Mouse (Mus musculus) limb, embryonic 14.5 days (tissue): Measurements from ENCODE around the gene Arhgap17. TPM values are rescaled to one million over a fixed set of nuclear protein-coding genes. Genes with fewer than 3 reads are reported as not detected.

ENCODE experiments used
- ATAC-seq: fragments of 200-750 bp; cut with Nextera tagmentation; 2 replicates; pipeline ENCODE4 v1.8.0; 2017; ENCODE audit warnings: low read depth, moderate number of reproducible peaks, moderate TSS enrichment; ENCODE audit not compliant: low FRiP score
- DNase-seq: peaks from one replicate; pipeline ENCODE4 v3.0.0-alpha.2; 2015; ENCODE audit warnings: low spot score
- H3K27ac ChIP-seq: fragments of 300-500 bp; sonication (generic); replicated peaks from 2 replicates; pipeline ENCODE4 v1.5.1; 2014; ENCODE audit warnings: low read depth, mild to moderate bottlenecking, low read length, moderate library complexity, mixed read lengths
- H3K27me3 ChIP-seq: fragments of 300-500 bp; sonication (generic); 2 replicates; pipeline ENCODE4 v1.6.1; 2014; ENCODE audit warnings: low read length, mixed read lengths; ENCODE audit not compliant: control insufficient read depth, insufficient read depth
- H3K36me3 ChIP-seq: fragments of 300-500 bp; sonication (generic); 2 replicates; pipeline ENCODE4 v1.6.1; 2014; ENCODE audit warnings: mild to moderate bottlenecking, low read length, moderate library complexity, mixed read lengths; ENCODE audit not compliant: control insufficient read depth, insufficient read depth
- H3K4me1 ChIP-seq: fragments of 300-500 bp; sonication (generic); 2 replicates; pipeline ENCODE4 v1.6.1; 2014; ENCODE audit warnings: antibody characterized with exemption, low read length, mixed read lengths; ENCODE audit not compliant: control insufficient read depth, insufficient read depth
- H3K4me2 ChIP-seq: fragments of 300-500 bp; sonication (generic); replicated peaks from 2 replicates; pipeline ENCODE4 v1.6.1; 2014; ENCODE audit warnings: low read depth, mild to moderate bottlenecking, low read length, moderate library complexity; ENCODE audit not compliant: severe bottlenecking
- H3K4me3 ChIP-seq: fragments of 300-500 bp; sonication (generic); replicated peaks from 2 replicates; pipeline ENCODE4 v1.5.1; 2014; ENCODE audit warnings: low read length
- H3K9ac ChIP-seq: fragments of 300-500 bp; sonication (generic); 2 replicates; pipeline ENCODE4 v1.6.1; 2014; ENCODE audit warnings: mild to moderate bottlenecking, low read depth, low read length, moderate library complexity; ENCODE audit not compliant: severe bottlenecking
- H3K9me3 ChIP-seq: fragments of 300-500 bp; sonication (generic); 2 replicates; pipeline ENCODE4 v1.6.1; 2016; ENCODE audit warnings: low read length; ENCODE audit not compliant: control insufficient read depth
- POLR2A ChIP-seq: fragments of 200-500 bp; IDR thresholded peaks from 2 replicates; pipeline ENCODE4 v1.8.0; 2012; ENCODE audit warnings: inconsistent platforms, mild to moderate bottlenecking, moderate library complexity, borderline replicate concordance; ENCODE audit not compliant: insufficient read depth, insufficient read length; ENCODE audit errors: extremely low read depth
- WGBS: fragments of 180-500 bp; shearing (Covaris S2); extraction: QIAGEN DNeasy Blood & Tissue Kit; methylation state at CpG from one replicate; pipeline ENCODE4 v1.1.7; 2014; 5-methylcytosine and 5-hydroxymethylcytosine counted together
- polyA plus RNA-seq, 2 experiments: library from polyadenylated mRNA; depleted of rRNA in 1 of 2; stranded (reverse) in 1 of 2; unstranded in 1 of 2; fragments of >200 nt; fragmentation: Nextera tagmentation in 1 of 2; extraction: Ambion mirVana in 1 of 2; gene quantifications; 2 replicates each; pipeline versions ENCODE4 v1.2.1 to v1.2.3; 2012 to 2014

Arhgap17 gene
- polyA plus RNA-seq, 2 experiments: 26.1 to 39.5 TPM

DNA sequence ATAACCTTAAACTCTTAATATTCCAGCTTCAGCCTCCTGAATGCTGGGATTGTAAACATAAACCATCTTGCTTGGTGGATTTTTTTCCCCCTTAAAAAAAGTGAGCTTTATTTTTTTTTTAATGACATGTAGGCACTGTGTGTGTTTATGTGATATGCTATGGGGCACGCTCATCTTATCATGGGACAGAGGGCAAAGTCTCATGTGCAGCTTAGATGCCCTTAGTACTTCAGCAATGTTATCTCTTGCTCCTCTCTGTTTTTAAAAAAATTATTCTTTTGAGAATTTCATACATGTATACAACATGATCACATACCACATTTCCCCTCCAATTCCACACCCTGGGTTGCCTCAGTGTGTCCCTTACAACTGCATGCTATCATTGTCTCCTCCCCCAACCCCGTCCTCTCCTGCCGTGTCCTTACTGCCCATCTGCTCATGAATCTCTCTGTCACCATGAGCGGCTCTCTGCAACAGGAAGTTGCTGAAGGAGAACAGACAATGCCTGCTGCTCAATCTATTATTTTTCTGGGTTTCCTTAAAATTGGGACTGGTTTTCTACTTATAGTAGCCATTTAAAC lies 123.1 kb downstream of the Arhgap17 start:
- 58% methylated on average over 4 of the region's 4 CpGs for WGBS
- Histone ChIP-seq H3K27me3 (no peaks in the 10 kb centered on the region), H3K4me1 (no peaks in the 10 kb centered on the region), H3K9me3 (no peaks in the 10 kb centered on the region), H3K4me3 (no peak overlapping the region), H3K9ac (no peak overlapping the region), H3K27ac (no peak overlapping the region), H3K4me2 (no peak overlapping the region), H3K36me3 (no peaks in the 10 kb centered on the region)
- ATAC-seq (no peak), DNase-seq (no peak)
- no peak for TF ChIP-seq POLR2A

DNA sequence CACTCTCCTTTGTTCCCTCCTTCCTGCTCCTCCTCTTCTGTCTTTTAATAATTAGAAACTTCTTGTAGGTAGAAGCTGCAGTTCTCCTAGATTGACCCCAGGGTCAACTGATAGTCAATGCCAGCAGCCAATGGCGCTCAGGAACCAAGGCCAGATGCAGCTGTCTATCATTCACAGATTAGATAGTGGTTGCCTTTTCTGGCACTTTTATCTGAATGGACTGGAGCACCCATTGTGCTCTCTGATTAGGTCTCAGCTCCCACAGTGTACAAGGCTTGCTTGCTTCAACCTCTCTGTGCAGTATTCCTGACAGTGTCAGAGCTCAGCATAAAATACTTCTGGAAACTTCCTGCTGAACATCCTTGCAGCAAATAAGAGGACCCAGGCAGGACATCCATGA lies 124.9 kb downstream of the Arhgap17 start:
- no peaks in the 10 kb centered on the region for H3K36me3 ChIP-seq
- no peak overlapping the region for H3K4me2 ChIP-seq
- no peak overlapping the region for H3K9ac ChIP-seq
- no peaks in the 10 kb centered on the region for H3K9me3 ChIP-seq
- H3K4me3 ChIP-seq: no peak overlapping the region
- H3K4me1 ChIP-seq: no peaks in the 10 kb centered on the region
- ATAC-seq (no peak), DNase-seq (no peak)
- no peak for TF ChIP-seq POLR2A
- H3K27ac ChIP-seq: no peak overlapping the region
- WGBS: 90% methylated on average over 1 of the region's 1 CpGs
- no peaks in the 10 kb centered on the region for H3K27me3 ChIP-seq

DNA sequence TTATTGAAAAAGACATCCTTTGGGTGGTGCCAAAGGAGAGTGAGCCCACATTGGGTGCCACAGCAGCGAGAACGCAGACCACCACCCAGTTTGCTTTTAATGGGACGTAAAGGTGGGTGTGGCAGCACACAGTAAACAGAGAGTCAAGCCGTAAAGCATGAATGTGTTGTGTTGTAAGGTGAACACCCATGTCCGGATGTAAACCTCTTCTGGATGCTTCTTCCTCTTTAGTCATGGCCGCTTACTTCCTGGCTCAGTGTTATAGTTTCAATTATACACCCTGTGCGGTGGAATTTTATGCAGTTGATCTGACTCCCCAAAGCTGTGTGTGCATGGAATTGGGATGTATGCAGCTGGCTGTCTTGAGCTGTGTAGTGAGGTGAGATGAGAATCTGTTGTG lies 127.5 kb downstream of the Arhgap17 start:
- DNase-seq (no peak), ATAC-seq (no peak)
- Histone ChIP-seq H3K4me3 (no peak overlapping the region), H3K4me1 (no peaks in the 10 kb centered on the region), H3K9me3 (no peaks in the 10 kb centered on the region), H3K27me3 (no peaks in the 10 kb centered on the region), H3K4me2 (no peak overlapping the region), H3K36me3 (no peaks in the 10 kb centered on the region), H3K9ac (no peak overlapping the region), H3K27ac (no peak overlapping the region)
- no peak for TF ChIP-seq POLR2A
- WGBS: 76% methylated on average over 7 of the region's 7 CpGs

GRCm38 (mm10) chr7:123240064-123240463 lies 129.7 kb downstream of the Arhgap17 start:
- Histone ChIP-seq H3K9me3 (no peaks in the 10 kb centered on the region), H3K4me2 (no peak overlapping the region), H3K9ac (no peak overlapping the region), H3K27ac (no peak overlapping the region), H3K4me1 (no peaks in the 10 kb centered on the region), H3K27me3 (no peaks in the 10 kb centered on the region), H3K36me3 (no peaks in the 10 kb centered on the region), H3K4me3 (no peak overlapping the region)
- no peak for ATAC-seq
- WGBS: 76% methylated on average over 6 of the region's 6 CpGs
- no peak for DNase-seq
- TF ChIP-seq POLR2A: no peak

DNA sequence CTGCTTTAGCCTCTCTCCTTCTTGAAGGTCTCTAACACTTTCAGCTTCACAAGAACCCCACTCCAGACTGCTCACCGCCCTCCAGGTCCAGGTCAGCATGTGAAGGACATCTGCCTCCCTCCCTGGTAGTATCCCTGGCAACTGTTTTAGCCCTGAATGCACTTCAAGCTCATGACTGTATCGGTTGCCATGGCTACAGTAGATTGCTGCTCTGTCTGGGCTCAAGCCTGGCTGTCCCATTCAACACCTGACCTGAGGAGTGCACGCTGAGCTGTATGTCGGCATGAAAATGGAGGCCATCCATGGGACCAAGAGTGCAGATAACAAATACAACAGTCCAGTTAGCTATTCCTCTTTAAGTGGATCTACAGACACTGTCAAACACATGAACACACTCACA lies 131.1 kb downstream of the Arhgap17 start:
- no peaks in the 10 kb centered on the region for H3K36me3 ChIP-seq
- WGBS: 81% methylated on average over 4 of the region's 4 CpGs

GRCm38 (mm10) chr7:123235449-123235848 lies 134.3 kb downstream of the Arhgap17 start:
- H3K4me3 ChIP-seq: no peak overlapping the region
- no peak for TF ChIP-seq POLR2A
- no peak overlapping the region for H3K4me2 ChIP-seq
- peak; percentile 55 for DNase-seq
- H3K27me3 ChIP-seq: no peaks in the 10 kb centered on the region
- WGBS: 23% methylated on average over 4 of the region's 4 CpGs
- H3K9me3 ChIP-seq: no peaks in the 10 kb centered on the region
- no peak overlapping the region for H3K27ac ChIP-seq
- H3K4me1 ChIP-seq: no peaks in the 10 kb centered on the region
- no peak overlapping the region for H3K9ac ChIP-seq
- ATAC-seq: no peak
- no peaks in the 10 kb centered on the region for H3K36me3 ChIP-seq

More for the DNA sequence above, 131.1 kb downstream of the Arhgap17 start:
- Histone ChIP-seq H3K4me2 (no peak overlapping the region), H3K27ac (no peak overlapping the region), H3K4me3 (no peak overlapping the region), H3K4me1 (no peaks in the 10 kb centered on the region), H3K9ac (no peak overlapping the region), H3K27me3 (no peaks in the 10 kb centered on the region), H3K9me3 (no peaks in the 10 kb centered on the region)
- no peak for TF ChIP-seq POLR2A
- DNase-seq (no peak), ATAC-seq (no peak)

Other genes starting within 250 kb of the Arhgap17 start
- gene Tnrc6a, start 246.0 kb downstream of the Arhgap17 start, polyA plus RNA-seq (2012; rRNA removed): 62.3 and 78.4 TPM in 2 replicates
- gene Tnrc6a, start 246.0 kb downstream of the Arhgap17 start, polyA plus RNA-seq (2014; fragmentation: Nextera tagmentation; extraction: Ambion mirVana): 44.3 and 50.1 TPM in 2 replicates
- gene Slc5a11, start 155.1 kb downstream of the Arhgap17 start, polyA plus RNA-seq (2012; rRNA removed): 0.22 and 0.26 TPM in 2 replicates
- 0.08 TPM in 1 of 2 replicates, not detected in the other for gene Slc5a11, start 155.1 kb downstream of the Arhgap17 start, polyA plus RNA-seq (2014; fragmentation: Nextera tagmentation; extraction: Ambion mirVana)
- gene Lcmt1, start 131 bp downstream of the Arhgap17 start, polyA plus RNA-seq (2012; rRNA removed): 35.2 and 36.0 TPM in 2 replicates
- gene Lcmt1, start 131 bp downstream of the Arhgap17 start, polyA plus RNA-seq (2014; fragmentation: Nextera tagmentation; extraction: Ambion mirVana): 44.2 and 50.0 TPM in 2 replicates
- gene Aqp8, start 92.4 kb upstream of the Arhgap17 start, polyA plus RNA-seq (2012; rRNA removed): 0.13 and 0.15 TPM in 2 replicates
- not detected in 2 replicates for gene Aqp8, start 92.4 kb upstream of the Arhgap17 start, polyA plus RNA-seq (2014; fragmentation: Nextera tagmentation; extraction: Ambion mirVana)
- 5.6 and 6.0 TPM in 2 replicates for gene Zkscan2, start 130.5 kb upstream of the Arhgap17 start, polyA plus RNA-seq (2012; rRNA removed)
- 3.4 and 3.7 TPM in 2 replicates for gene Zkscan2, start 130.5 kb upstream of the Arhgap17 start, polyA plus RNA-seq (2014; fragmentation: Nextera tagmentation; extraction: Ambion mirVana)